Mouse (Mus musculus): ENCODE data around the gene Pick1.

DNA sequence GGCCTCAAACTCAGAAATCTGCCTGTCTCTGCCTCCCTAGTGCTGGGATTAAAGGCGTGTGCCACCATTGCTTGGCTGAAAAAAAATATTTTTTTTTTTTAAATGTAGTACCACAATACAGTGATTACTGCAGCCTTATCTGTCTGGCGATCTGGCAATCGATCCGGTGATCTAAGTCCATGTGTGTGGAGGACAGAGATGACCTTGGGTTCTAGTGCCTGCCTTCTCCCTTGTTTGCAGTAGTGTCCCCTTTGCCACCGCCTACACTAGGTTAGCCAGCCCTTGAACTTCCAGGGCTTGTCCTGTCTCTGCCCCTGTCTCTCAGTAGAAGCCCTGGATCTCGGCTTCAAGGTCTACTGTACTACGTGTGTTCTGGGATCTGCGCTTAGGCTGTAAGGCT is 41.2 kb upstream of the Pick1 start:
- TF ChIP-seq POLR2A (IDR thresholded peaks at IDR 0.05; ENCODE audit: low read depth, low read length): no peak
- no peak for TF ChIP-seq CTCF (IDR thresholded peaks at IDR 0.05; ENCODE audit: borderline replicate concordance, insufficient read depth, low read length)

Measured in embryonic fibroblast, embryonic 13.5 days (primary cell).